Mouse (Mus musculus) heart, postnatal 25 days (tissue): ENCODE measurements around the gene Mab21l3. TPM values are rescaled to one million over a fixed set of nuclear protein-coding genes. Genes with fewer than 3 reads are reported as not detected.

Source experiments
- DNase-seq: peaks from one replicate; pipeline ENCODE4 v3.0.0; 2022; ENCODE audit warnings: low spot score
- intact Hi-C: fragments of 180-260 bp; cut with DNase I; formaldehyde crosslinking; loops from one replicate; pipeline ENCODE4 v1.15.1; 2025
- total RNA-seq, 2 experiments: library from RNA; stranded (reverse); gene quantifications; 2 replicates each; pipeline ENCODE4 v1.2.3; 2021

Mab21l3 gene
- total RNA-seq, 2 experiments from 2014 or later = 0.08 TPM; not detected in 1

GRCm38 (mm10) chr3:101770540-101770939, 78.2 kb downstream of the Mab21l3 start:
- DNase-seq = no peak
- intact Hi-C loops = no loop called here

GRCm38 (mm10) chr3:101763566-101763965, 85.2 kb downstream of the Mab21l3 start:
- intact Hi-C loops = no loop called here
- no peak for DNase-seq

Other genes starting within 250 kb of the Mab21l3 start
- gene Atp1a1, start 244.3 kb downstream of the Mab21l3 start, total RNA-seq = 100 to 1,000 TPM; 660 to 766 TPM
- 1 to 10 TPM; 2.2 to 2.7 TPM for gene Slc22a15, start 75.5 kb upstream of the Mab21l3 start, total RNA-seq
- not detected for gene Nhlh2, start 161.1 kb upstream of the Mab21l3 start, total RNA-seq
- 1,000 to 10,000 TPM; 1,096 to 1,107 TPM for gene Casq2, start 237.5 kb upstream of the Mab21l3 start, total RNA-seq